Mouse (Mus musculus) urinary bladder, postnatal 25 days (tissue): Measurements from ENCODE around the gene Gm10190.
"Not testable (repeated sequence)": the region's sequence is repeated elsewhere in the genome, so short reads cannot be mapped to it uniquely, and the experiment has no call there.

Source experiments
- DNase-seq: peaks from one replicate; pipeline ENCODE4 v3.0.0; 2022; ENCODE audit warnings: low spot score

The Gm10190 gene

GRCm38 (mm10) chr17:80372989-80373725 lies at the start of gene Gm10190:
TSS of gene Gm10190 (minus strand) at chr17:80373541.
- peak; percentile 73 for DNase-seq

GRCm38 (mm10) chr17:80420998-80421397 lies 47.7 kb upstream of the Gm10190 start:
- DNase-seq: no peak

GRCm38 (mm10) chr17:80418572-80419210 lies 45.4 kb upstream of the Gm10190 start:
- no peak for DNase-seq

- DNase-seq: no peak
Measured at GRCm38 (mm10) chr17:80411182-80411581, 37.8 kb upstream of the Gm10190 start.

- DNase-seq: no peak
Measured at GRCm38 (mm10) chr17:80398243-80398642, 24.9 kb upstream of the Gm10190 start.

- peak; percentile 11 for DNase-seq
Measured at GRCm38 (mm10) chr17:80391423-80392403, 18.4 kb upstream of the Gm10190 start.

GRCm38 (mm10) chr17:80390024-80390423 lies 16.7 kb upstream of the Gm10190 start:
- DNase-seq: no peak

- no peak for DNase-seq
Measured at GRCm38 (mm10) chr17:80385671-80386070, 12.3 kb upstream of the Gm10190 start.

GRCm38 (mm10) chr17:80378386-80378785 lies 5.0 kb upstream of the Gm10190 start:
- not testable (repeated sequence) for DNase-seq

GRCm38 (mm10) chr17:80373726-80374096 lies 370 bp upstream of the Gm10190 start:
- DNase-seq: no peak

GRCm38 (mm10) chr17:80368606-80369005 lies 4.7 kb downstream of the Gm10190 start:
- no peak for DNase-seq

GRCm38 (mm10) chr17:80367276-80367675 lies 6.1 kb downstream of the Gm10190 start:
- no peak for DNase-seq

- DNase-seq: no peak
Measured at GRCm38 (mm10) chr17:80360245-80360644, 13.1 kb downstream of the Gm10190 start.

GRCm38 (mm10) chr17:80347234-80347633 lies 26.1 kb downstream of the Gm10190 start:
- no peak for DNase-seq

GRCm38 (mm10) chr17:80346591-80347125 lies 26.7 kb downstream of the Gm10190 start:
- no peak for DNase-seq

- no peak for DNase-seq
Measured at GRCm38 (mm10) chr17:80345277-80345676, 28.1 kb downstream of the Gm10190 start.

GRCm38 (mm10) chr17:80332386-80332785 lies 41.0 kb downstream of the Gm10190 start:
- DNase-seq: no peak

GRCm38 (mm10) chr17:80326431-80326830 lies 46.9 kb downstream of the Gm10190 start:
- DNase-seq: no peak

GRCm38 (mm10) chr17:80325456-80325855 lies 47.9 kb downstream of the Gm10190 start:
- no peak for DNase-seq

- no peak for DNase-seq
Measured at GRCm38 (mm10) chr17:80324521-80324920, 48.8 kb downstream of the Gm10190 start.

- no peak for DNase-seq
Measured at GRCm38 (mm10) chr17:80323658-80324057, 49.7 kb downstream of the Gm10190 start.
